Mouse (Mus musculus) neural tube, embryonic 10.5 days (tissue): Measurements from ENCODE around the gene Defb11.
"Not testable (repeated sequence)": the region's sequence is repeated elsewhere in the genome, so short reads cannot be mapped to it uniquely, and the experiment has no call there.

Source experiments
- DNase-seq: peaks from one replicate; pipeline ENCODE4 v3.0.0-alpha.2; 2017; ENCODE audit warnings: low spot score; ENCODE audit errors: extremely low spot score

The Defb11 gene

GRCm38 (mm10) chr8:21906290-21906689 is at the start of gene Defb11:
Gene Defb11, minus strand, starts transcription at chr8:21906412.
- DNase-seq, result not testable (repeated sequence)

GRCm38 (mm10) chr8:21955321-21955720 is 49.1 kb upstream of the Defb11 start:
- peak; percentile 50 for DNase-seq

- no peak for DNase-seq
Measured at GRCm38 (mm10) chr8:21947311-21948017, 41.3 kb upstream of the Defb11 start.

- no peak for DNase-seq
Measured at GRCm38 (mm10) chr8:21946462-21946861, 40.2 kb upstream of the Defb11 start, which contains the start of gene Defb13. Gene Defb13, plus strand, starts transcription at chr8:21946762.

- DNase-seq, result not testable (repeated sequence)
Measured at GRCm38 (mm10) chr8:21938052-21938451, 31.8 kb upstream of the Defb11 start, which contains the start of gene Defb35. Gene Defb35, plus strand, starts transcription at chr8:21938352.

- DNase-seq, result no peak
Measured at GRCm38 (mm10) chr8:21932610-21933009, 26.4 kb upstream of the Defb11 start, which contains the start of gene Defb15. Gene Defb15, minus strand, starts transcription at chr8:21932710.

GRCm38 (mm10) chr8:21930754-21931153 is 24.5 kb upstream of the Defb11 start:
- not testable (repeated sequence) for DNase-seq

GRCm38 (mm10) chr8:21915625-21916024 is 9.4 kb upstream of the Defb11 start:
- no peak for DNase-seq

GRCm38 (mm10) chr8:21912554-21912953 is 6.3 kb upstream of the Defb11 start:
- DNase-seq, result no peak

- DNase-seq, result no peak
Measured at GRCm38 (mm10) chr8:21911931-21912330, 5.7 kb upstream of the Defb11 start.

GRCm38 (mm10) chr8:21885321-21885720 is 20.9 kb downstream of the Defb11 start, which contains the start of gene Defb9:
Gene Defb9, minus strand, starts transcription at chr8:21885421.
- DNase-seq, result not testable (repeated sequence)

GRCm38 (mm10) chr8:21858586-21858985 is 47.6 kb downstream of the Defb11 start, which contains the start of gene Defb10:
Gene Defb10, plus strand, starts transcription at chr8:21858901.
- DNase-seq, result not testable (repeated sequence)
